Mouse (Mus musculus): ENCODE results near the gene Nup98. TPM values are rescaled to one million over a fixed set of nuclear protein-coding genes. Genes with fewer than 3 reads are reported as not detected.

The Nup98 gene
- polyA plus RNA-seq, 1 experiment from 2014 or later: 21.5 TPM

GRCm38 (mm10) chr7:102080311-102080710, 129.7 kb downstream of the Nup98 start:
- no peaks in the 10 kb centered on the region for H3K9me3 ChIP-seq
- ATAC-seq (replicated peaks): no peak
- 92% methylated on average over 8 of the region's 8 CpGs for WGBS
- H3K27me3 ChIP-seq (replicated peaks): no peaks in the 10 kb centered on the region
- no peak overlapping the region for H3K4me3 ChIP-seq
- H3K27ac ChIP-seq: no peak overlapping the region
- no peak overlapping the region for H3K9ac ChIP-seq
- no peaks in the 10 kb centered on the region for H3K4me1 ChIP-seq
- peaks cover 35% of the 10 kb centered on the region; the same call in 1 of the 2 replicates for H3K36me3 ChIP-seq (replicated peaks)
- H3K4me2 ChIP-seq: no peak overlapping the region

- ATAC-seq (replicated peaks): no peak
- peaks cover 45% of the 10 kb centered on the region; the same call in 1 of the 2 replicates for H3K36me3 ChIP-seq (replicated peaks)
- H3K9me3 ChIP-seq: no peaks in the 10 kb centered on the region
- H3K4me2 ChIP-seq: no peak overlapping the region
- no peaks in the 10 kb centered on the region for H3K4me1 ChIP-seq
- WGBS: 73% methylated on average over 7 of the region's 7 CpGs
- H3K9ac ChIP-seq: no peak overlapping the region
- no peaks in the 10 kb centered on the region for H3K27me3 ChIP-seq (replicated peaks)
- H3K4me3 ChIP-seq: no peak overlapping the region
- H3K27ac ChIP-seq: no peak overlapping the region
Observed at GRCm38 (mm10) chr7:102078517-102078916, 131.5 kb downstream of the Nup98 start.

- no peak overlapping the region for H3K27ac ChIP-seq
- 81% methylated on average over 7 of the region's 7 CpGs for WGBS
- H3K9ac ChIP-seq: no peak overlapping the region
- no peaks in the 10 kb centered on the region for H3K4me1 ChIP-seq
- H3K4me2 ChIP-seq: no peak overlapping the region
- no peaks in the 10 kb centered on the region for H3K27me3 ChIP-seq (replicated peaks)
- no peak for ATAC-seq (replicated peaks)
- peaks cover 54% of the 10 kb centered on the region; the same call in 1 of the 2 replicates for H3K36me3 ChIP-seq (replicated peaks)
- no peaks in the 10 kb centered on the region for H3K9me3 ChIP-seq
- no peak overlapping the region for H3K4me3 ChIP-seq
Observed at GRCm38 (mm10) chr7:102076714-102077296, 133.2 kb downstream of the Nup98 start.

Other genes with a start within 250 kb of the Nup98 start
- 4.6 and 6.3 TPM in 2 replicates for gene Il18bp, start 191.5 kb downstream of the Nup98 start, polyA plus RNA-seq (2015; fragmentation: Nextera tagmentation; extraction: Ambion mirVana)
- gene Rnf121, start 144.7 kb downstream of the Nup98 start, polyA plus RNA-seq (2015; fragmentation: Nextera tagmentation; extraction: Ambion mirVana): 33.7 and 34.2 TPM in 2 replicates
- gene Xndc1, start 144.7 kb downstream of the Nup98 start, polyA plus RNA-seq (2015; fragmentation: Nextera tagmentation; extraction: Ambion mirVana): 29.6 and 29.8 TPM in 2 replicates
- gene Xntrpc, start 144.5 kb downstream of the Nup98 start, polyA plus RNA-seq (2015; fragmentation: Nextera tagmentation; extraction: Ambion mirVana): 1.00 and 1.3 TPM in 2 replicates
- gene Trpc2, start 127.1 kb downstream of the Nup98 start, polyA plus RNA-seq (2015; fragmentation: Nextera tagmentation; extraction: Ambion mirVana): not detected in 2 replicates
- gene Art1, start 108.4 kb downstream of the Nup98 start, polyA plus RNA-seq (2015; fragmentation: Nextera tagmentation; extraction: Ambion mirVana): 0.36 and 0.37 TPM in 2 replicates
- 0.34 and 0.65 TPM in 2 replicates for gene Art5, start 100.7 kb downstream of the Nup98 start, polyA plus RNA-seq (2015; fragmentation: Nextera tagmentation; extraction: Ambion mirVana)
- not detected in 2 replicates for gene Chrna10, start 93.3 kb downstream of the Nup98 start, polyA plus RNA-seq (2015; fragmentation: Nextera tagmentation; extraction: Ambion mirVana)
- gene Pgap2, start within 50 bp of the Nup98 start, polyA plus RNA-seq (2015; fragmentation: Nextera tagmentation; extraction: Ambion mirVana): 59.2 and 59.5 TPM in 2 replicates
- gene Rhog, start 45.9 kb upstream of the Nup98 start, polyA plus RNA-seq (2015; fragmentation: Nextera tagmentation; extraction: Ambion mirVana): 15.1 and 16.1 TPM in 2 replicates
- gene Stim1, start 57.6 kb upstream of the Nup98 start, polyA plus RNA-seq (2015; fragmentation: Nextera tagmentation; extraction: Ambion mirVana): 12.6 and 13.1 TPM in 2 replicates
- gene Rrm1, start 231.5 kb upstream of the Nup98 start, polyA plus RNA-seq (2015; fragmentation: Nextera tagmentation; extraction: Ambion mirVana): 44.7 and 48.9 TPM in 2 replicates